Comparison of ENCODE assay signal across 18 mouse cellular contexts in genomic region chr7:16706385-16706784, GRCm38 (mm10). TPM values are rescaled to one million over a fixed set of nuclear protein-coding genes. Genes with fewer than 3 reads are reported as not detected.
DNase-seq lines count a peak whose midpoint lies in the region; ATAC-seq and TF ChIP-seq lines count a peak whose summit lies in the region.
"Had no signal": no experiment of that assay in that cellular context is flagged by ENCODE, and none has a peak within 500 bp of the region (broad histone marks: within the 10 kb centered on the region; RNA-seq: fewer than 3 reads in every experiment).

No protein-coding gene starts in this region.

- DNase-seq in heart, embryonic 10.5 days (ENCODE audit: low spot score), result no peak
- no peak for DNase-seq in heart, adult 18-20 months
- DNase-seq in left cerebral cortex, adult 11 months (ENCODE audit: low spot score), result peak; percentile 49
- DNase-seq in left cerebral cortex, postnatal 4 days, result no peak
- peak; percentile 17 to 24 for DNase-seq in layer of hippocampus, adult 2 months (ENCODE audit: low spot score in 2 of 2)
- DNase-seq in adrenal gland, adult 8-10 months, result no peak
- DNase-seq: adrenal gland, postnatal 14 days; heart, postnatal 10 days; lung, adult 2 months; thymus, postnatal 25 days had no signal

- H3K27ac ChIP-seq in heart, embryonic 10.5 days, result peak overlapping the region; percentile 66
- no peak overlapping the region for H3K27ac ChIP-seq in layer of hippocampus, adult 2 months
- no peak overlapping the region for H3K27ac ChIP-seq in midbrain, embryonic 15.5 days
- H3K27ac ChIP-seq: midbrain, embryonic 12.5 days; neural tube, embryonic 13.5 days had no signal

- H3K4me1 ChIP-seq in heart, embryonic 10.5 days, result peaks cover 22% of the 10 kb centered on the region
- H3K4me1 ChIP-seq in midbrain, embryonic 15.5 days, result no peaks in the 10 kb centered on the region
- H3K4me1 ChIP-seq: midbrain, embryonic 12.5 days; neural tube, embryonic 13.5 days had no signal

- no peak overlapping the region for H3ac ChIP-seq in myocyte (ENCODE audit: control insufficient read depth, insufficient read length)

- H3K79me2 ChIP-seq in myocyte (ENCODE audit: control insufficient read depth, insufficient read depth), result no peaks in the 10 kb centered on the region

- TF ChIP-seq POLR2A in myocyte (IDR thresholded peaks at IDR 0.05; ENCODE audit: insufficient read length, low read depth), result no peak

- H3K9ac ChIP-seq in midbrain, embryonic 15.5 days, result no peak overlapping the region
- H3K9ac ChIP-seq: midbrain, embryonic 12.5 days; neural tube, embryonic 13.5 days had no signal

- no peak for TF ChIP-seq CTCF in layer of hippocampus, adult 2 months (conservative IDR thresholded peaks at IDR 0.05)

- H3K4me3 ChIP-seq in heart, embryonic 10.5 days, result no peak overlapping the region; the same call in 1 of the 2 replicates
- no peak overlapping the region for H3K4me3 ChIP-seq in layer of hippocampus, adult 2 months
- H3K4me3 ChIP-seq in myocyte, result no peak overlapping the region
- no peak overlapping the region for H3K4me3 ChIP-seq in midbrain, embryonic 15.5 days
- H3K4me3 ChIP-seq: midbrain, embryonic 12.5 days; neural tube, embryonic 13.5 days had no signal

- intact Hi-C loops in left cerebral cortex, postnatal 4 days (cut with DNase I), result no loop called here

- H3K27me3 ChIP-seq in heart, embryonic 10.5 days (ENCODE audit: insufficient read depth, poor library complexity, severe bottlenecking), result peaks cover 15% of the 10 kb centered on the region; the same call in 1 of the 2 replicates
- no peaks in the 10 kb centered on the region for H3K27me3 ChIP-seq in myocyte (ENCODE audit: control insufficient read depth, insufficient read depth, insufficient read length)
- 0 out of 2 replicates have a peak, but pooled peaks cover 2% of the 10 kb centered on the region for H3K27me3 ChIP-seq in midbrain, embryonic 15.5 days (replicated peaks)
- H3K27me3 ChIP-seq: neural tube, embryonic 13.5 days had no signal

- H3K36me3 ChIP-seq in heart, embryonic 10.5 days, result no peaks in the 10 kb centered on the region
- no peaks in the 10 kb centered on the region for H3K36me3 ChIP-seq in myocyte (ENCODE audit: control insufficient read depth, insufficient read depth)
- H3K36me3 ChIP-seq in midbrain, embryonic 15.5 days (replicated peaks), result no peaks in the 10 kb centered on the region
- H3K36me3 ChIP-seq: midbrain, embryonic 12.5 days; neural tube, embryonic 13.5 days had no signal

- H3K9me3 ChIP-seq in heart, embryonic 10.5 days, result no peaks in the 10 kb centered on the region
- H3K9me3 ChIP-seq in midbrain, embryonic 15.5 days, result no peaks in the 10 kb centered on the region
- H3K9me3 ChIP-seq: midbrain, embryonic 12.5 days; neural tube, embryonic 13.5 days had no signal

- 35% methylated on average over 9 of the region's 9 CpGs for WGBS in heart, embryonic 10.5 days
- WGBS in midbrain, embryonic 15.5 days, result 78% methylated on average over 9 of the region's 9 CpGs

- no peak for ATAC-seq in midbrain, embryonic 15.5 days (replicated peaks)

- H3K4me2 ChIP-seq in myocyte (ENCODE audit: low read depth), result peak overlapping the region; percentile 59
- no peak overlapping the region for H3K4me2 ChIP-seq in midbrain, embryonic 15.5 days
- H3K4me2 ChIP-seq: midbrain, embryonic 12.5 days; neural tube, embryonic 13.5 days had no signal

TF ChIP-seq in myocyte, 11 proteins besides CTCF, POLR2A, EP300 and RAD21:
- TF ChIP-seq MAX (IDR thresholded peaks at IDR 0.05; ENCODE audit: low read depth) (no peak), MYOG (IDR thresholded peaks at IDR 0.05; ENCODE audit: control insufficient read depth in 1 of 3, insufficient read depth in 1 of 3, insufficient read length in 2 of 3, low read depth in 2 of 3) (no peak), MYOD1 (IDR thresholded peaks at IDR 0.05; ENCODE audit: control insufficient read depth in 1 of 3, insufficient read length in 2 of 3, low read depth in 2 of 3) (peak in 1 of 3 experiments; percentile 9)

RNA-seq across cellular contexts. Expression of gene Ceacam9, which starts 15.3 kb away (rescaled TPM):
- not detected in 2 replicates for polyA plus RNA-seq in heart, embryonic 10.5 days (2016; fragmentation: Nextera tagmentation; extraction: Ambion mirVana)
- not detected for total RNA-seq in heart, adult 18-20 months (2021)
- total RNA-seq in left cerebral cortex, postnatal 4 days (2021), result not detected
- total RNA-seq in layer of hippocampus, adult 2 months (2021), result not detected
- polyA plus RNA-seq in myocyte (2012; fragmentation: generic; extraction: Trizol), result not detected
- polyA plus RNA-seq in midbrain, embryonic 15.5 days (2015; fragmentation: Nextera tagmentation; extraction: Ambion mirVana), result 0.17 and 0.19 TPM in 2 replicates
- not detected for total RNA-seq in adrenal gland, adult 8-10 months (2022)
- total RNA-seq: adrenal gland, postnatal 14 days; heart, postnatal 10 days had no signal
- polyA plus RNA-seq: intestine, embryonic 14.5 days; kidney, embryonic 16.5 days; limb, embryonic 11.5 days; lung, adult 2 months; midbrain, embryonic 12.5 days; neural tube, embryonic 13.5 days; stomach, embryonic 14.5 days had no signal

RNA-seq across cellular contexts. Expression of gene Ceacam15, which starts 30.9 kb away (rescaled TPM):
- polyA plus RNA-seq in heart, embryonic 10.5 days (2016; fragmentation: Nextera tagmentation; extraction: Ambion mirVana), result 0.19 and 0.30 TPM in 2 replicates
- not detected for total RNA-seq in heart, adult 18-20 months (2021)
- not detected for total RNA-seq in left cerebral cortex, postnatal 4 days (2021)
- not detected for total RNA-seq in layer of hippocampus, adult 2 months (2021)
- polyA plus RNA-seq in myocyte (2012; fragmentation: generic; extraction: Trizol), result not detected
- polyA plus RNA-seq in midbrain, embryonic 15.5 days (2015; fragmentation: Nextera tagmentation; extraction: Ambion mirVana), result not detected in 2 replicates
- not detected for total RNA-seq in adrenal gland, adult 8-10 months (2022)
- total RNA-seq: adrenal gland, postnatal 14 days had no signal
- polyA plus RNA-seq: intestine, embryonic 14.5 days; kidney, embryonic 16.5 days; limb, embryonic 11.5 days; lung, adult 2 months; midbrain, embryonic 12.5 days; neural tube, embryonic 13.5 days; stomach, embryonic 14.5 days had no signal

RNA-seq across cellular contexts. Expression of gene Ap2s1, which starts 31.8 kb away (rescaled TPM):
- 243 and 270 TPM in 2 replicates for polyA plus RNA-seq in heart, embryonic 10.5 days (2016; fragmentation: Nextera tagmentation; extraction: Ambion mirVana)
- total RNA-seq in heart, adult 18-20 months (2021), result 10 to 100 TPM; 66.9 to 78.5 TPM
- 100 to 1,000 TPM; 317 TPM for total RNA-seq in left cerebral cortex, postnatal 4 days (2021)
- total RNA-seq in layer of hippocampus, adult 2 months (2021), result 100 to 1,000 TPM; 237 to 271 TPM
- polyA plus RNA-seq in myocyte (2012; fragmentation: generic; extraction: Trizol), result 247 TPM
- 452 and 465 TPM in 2 replicates for polyA plus RNA-seq in midbrain, embryonic 15.5 days (2015; fragmentation: Nextera tagmentation; extraction: Ambion mirVana)
- total RNA-seq in adrenal gland, adult 8-10 months (2022), result 100 to 1,000 TPM; 127 to 153 (median 133) TPM

Comparison
In these comparisons a context has a peak if more than half of its experiments do, and no peak if none do; other contexts are left out.
1. DNase-seq: peak in left cerebral cortex, adult 11 months (single experiment) and layer of hippocampus, adult 2 months (2 of 2); none in heart, embryonic 10.5 days (single experiment), heart, adult 18-20 months (0 of 2), left cerebral cortex, postnatal 4 days (single experiment) and adrenal gland, adult 8-10 months (single experiment).